Mouse (Mus musculus) embryonic facial prominence, embryonic 14.5 days (tissue): ENCODE measurements around the gene Klf11. TPM values are rescaled to one million over a fixed set of nuclear protein-coding genes. Genes with fewer than 3 reads are reported as not detected.

Source experiments
- ATAC-seq: fragments of 200-750 bp; cut with Nextera tagmentation; 2 replicates; pipeline ENCODE4 v1.8.0; 2017; ENCODE audit warnings: low read depth, moderate number of reproducible peaks, moderate TSS enrichment
- DNase-seq: peaks from one replicate; pipeline ENCODE4 v3.0.0-alpha.2; 2015; ENCODE audit warnings: low spot score
- H3K27ac ChIP-seq: fragments of 300-500 bp; sonication (generic); replicated peaks from 2 replicates; pipeline ENCODE4 v1.5.1; 2014; ENCODE audit warnings: low read depth, mild to moderate bottlenecking, low read length, moderate library complexity
- H3K27me3 ChIP-seq: fragments of 300-500 bp; sonication (generic); replicated peaks from 2 replicates; pipeline ENCODE4 v1.6.1; 2014; ENCODE audit warnings: low read length; ENCODE audit not compliant: control insufficient read depth, insufficient read depth
- H3K36me3 ChIP-seq: fragments of 300-500 bp; sonication (generic); 2 replicates; pipeline ENCODE4 v1.6.1; 2014; ENCODE audit warnings: low read length, mixed read lengths; ENCODE audit not compliant: control insufficient read depth, insufficient read depth
- H3K4me1 ChIP-seq: fragments of 300-500 bp; sonication (generic); 2 replicates; pipeline ENCODE4 v1.6.1; 2014; ENCODE audit warnings: antibody characterized with exemption, low read length; ENCODE audit not compliant: control insufficient read depth, insufficient read depth
- H3K4me2 ChIP-seq: fragments of 300-500 bp; sonication (generic); 2 replicates; pipeline ENCODE4 v1.6.1; 2014; ENCODE audit warnings: low read depth, mild to moderate bottlenecking, low read length, moderate library complexity, mixed read lengths
- H3K4me3 ChIP-seq: fragments of 300-500 bp; sonication (generic); 2 replicates; pipeline ENCODE4 v1.5.1; 2014; ENCODE audit warnings: low read depth, mild to moderate bottlenecking, low read length
- H3K9ac ChIP-seq: fragments of 300-500 bp; sonication (generic); 2 replicates; pipeline ENCODE4 v1.6.1; 2014; ENCODE audit warnings: low read depth, mild to moderate bottlenecking, low read length, moderate library complexity, mixed read lengths
- H3K9me3 ChIP-seq: fragments of 300-500 bp; sonication (generic); 2 replicates; pipeline ENCODE4 v1.6.1; 2016; ENCODE audit warnings: low read length; ENCODE audit not compliant: control insufficient read depth
- WGBS: fragments of 180-500 bp; shearing (Covaris S2); extraction: QIAGEN DNeasy Blood & Tissue Kit; methylation state at CpG from one replicate; pipeline ENCODE4 v1.1.7; 2014; 5-methylcytosine and 5-hydroxymethylcytosine counted together
- polyA plus RNA-seq: library from polyadenylated mRNA; unstranded; fragments of >200 nt; fragmentation: Nextera tagmentation; extraction: Ambion mirVana; gene quantifications from 2 replicates; pipeline ENCODE4 v1.2.1, GENCODE M21; 2014

Klf11 gene
- polyA plus RNA-seq, 1 experiment from 2014 or later, result 12.1 TPM

DNA sequence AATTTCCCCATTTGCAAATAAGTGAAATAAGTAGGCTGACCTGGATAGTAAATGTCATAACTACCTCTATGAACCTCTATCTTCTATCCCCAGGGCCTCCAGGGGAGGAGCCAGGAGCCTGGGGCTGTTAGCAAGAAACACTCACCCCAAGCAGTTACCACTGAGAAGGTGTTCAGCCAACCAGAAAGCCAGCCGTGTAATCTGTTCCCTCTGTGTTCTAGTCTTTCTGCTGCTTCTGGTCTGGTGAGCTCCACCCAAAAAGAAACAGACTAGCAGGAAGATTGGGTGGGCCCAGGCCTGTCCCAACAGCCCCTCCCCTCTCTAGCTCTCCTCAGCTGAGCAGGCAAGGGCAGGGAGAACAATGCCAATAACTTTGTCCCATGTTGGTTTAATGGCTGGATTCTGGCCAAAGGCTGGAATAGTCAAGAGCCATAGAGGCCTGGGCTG, 6.9 kb upstream of the Klf11 start:
- no peak overlapping the region for H3K27ac ChIP-seq
- ATAC-seq (peak; percentile 48; the same call in 1 of the 2 replicates), DNase-seq (peak; percentile 15)
- no peak overlapping the region for H3K9ac ChIP-seq
- H3K9me3 ChIP-seq, result no peaks in the 10 kb centered on the region
- H3K36me3 ChIP-seq, result no peaks in the 10 kb centered on the region
- H3K4me2 ChIP-seq, result no peak overlapping the region
- H3K4me3 ChIP-seq, result no peak overlapping the region
- no peaks in the 10 kb centered on the region for H3K27me3 ChIP-seq
- WGBS, result 31% methylated on average over 1 of the region's 1 CpGs
- no peaks in the 10 kb centered on the region for H3K4me1 ChIP-seq

DNA sequence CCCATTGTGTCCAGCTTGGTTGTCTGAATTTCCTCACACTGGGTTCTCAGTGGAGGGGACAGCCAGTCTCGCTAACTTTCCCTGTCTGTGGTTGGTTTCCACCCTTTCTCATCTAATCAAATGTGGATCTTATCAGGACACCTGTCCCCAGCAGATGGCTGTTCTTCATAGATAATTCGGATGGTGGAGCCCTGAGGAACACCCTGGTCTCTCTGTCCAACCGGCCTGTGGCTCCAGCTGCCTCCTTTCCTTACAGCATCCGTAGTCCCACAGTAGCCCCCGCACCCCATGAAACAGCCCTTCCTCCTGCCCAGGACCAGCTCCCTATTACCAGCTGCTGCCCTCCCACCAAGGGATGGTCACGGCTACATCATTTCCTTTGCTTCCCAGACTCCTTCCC, 5.2 kb upstream of the Klf11 start:
- no peak overlapping the region for H3K4me3 ChIP-seq
- no peaks in the 10 kb centered on the region for H3K27me3 ChIP-seq
- no peaks in the 10 kb centered on the region for H3K9me3 ChIP-seq
- H3K4me2 ChIP-seq, result no peak overlapping the region
- WGBS, result 82% methylated on average over 6 of the region's 6 CpGs
- H3K36me3 ChIP-seq, result no peaks in the 10 kb centered on the region
- H3K9ac ChIP-seq, result no peak overlapping the region
- H3K27ac ChIP-seq, result no peak overlapping the region
- DNase-seq, result no peak
- H3K4me1 ChIP-seq, result peaks cover 5% of the 10 kb centered on the region; the same call in 1 of the 2 replicates
- no peak for ATAC-seq

DNA sequence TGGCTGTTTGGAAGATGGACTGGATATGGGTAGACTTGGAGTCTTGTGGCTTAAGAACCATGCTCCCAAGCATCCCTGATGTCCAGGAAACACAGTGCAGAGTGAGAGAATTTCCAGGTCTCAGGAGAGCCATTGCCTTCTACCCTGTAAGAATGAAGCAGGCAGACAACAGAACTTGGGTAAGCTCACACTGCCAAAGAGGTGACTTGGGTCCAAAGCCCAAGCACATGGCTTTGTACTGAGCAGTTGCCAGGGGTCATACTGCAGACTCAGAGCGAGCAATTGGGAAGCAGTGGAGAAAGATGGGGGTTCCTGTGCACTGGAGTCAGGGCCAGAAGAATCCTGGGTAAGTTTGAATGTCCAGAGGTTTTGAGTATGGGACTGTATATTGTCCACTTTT, 3.0 kb upstream of the Klf11 start:
- WGBS, result 71% methylated on average over 1 of the region's 1 CpGs

DNA sequence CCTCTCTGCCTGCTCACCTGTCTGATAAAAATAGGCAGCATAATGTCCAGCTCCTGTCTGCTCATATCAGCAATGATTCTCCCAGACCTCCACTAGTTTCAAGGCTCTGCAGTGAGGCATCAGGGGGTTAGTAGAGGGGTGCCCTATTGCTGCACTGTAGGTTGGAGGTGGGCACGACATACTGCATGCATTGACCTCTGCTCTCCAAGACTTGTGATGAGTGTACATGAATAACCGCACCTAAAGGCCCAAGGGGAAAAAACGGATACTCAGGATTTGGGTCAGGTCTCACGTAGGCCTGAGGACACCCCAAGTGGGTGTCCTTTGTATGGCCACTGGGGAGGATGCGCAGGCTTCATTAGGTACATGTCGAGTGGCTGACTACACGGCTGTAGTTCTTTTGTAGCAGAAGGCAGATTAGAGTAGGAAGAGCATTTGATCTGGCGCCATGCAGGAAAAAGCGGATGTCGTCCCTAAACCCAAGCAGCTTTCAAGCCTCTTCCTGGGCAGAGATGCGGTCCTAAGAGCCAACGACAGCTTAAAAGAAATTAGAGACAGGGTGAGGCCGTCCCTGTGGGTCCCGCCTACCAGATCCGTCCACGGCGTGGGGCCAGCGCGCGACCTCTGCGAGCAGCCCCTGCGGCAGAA, 535 bp upstream of the Klf11 start:
- Histone ChIP-seq H3K4me2 (peak overlapping the region; percentile 72), H3K36me3 (peaks cover 20% of the 10 kb centered on the region), H3K27ac (peak overlapping the region; percentile 96), H3K9ac (peak overlapping the region; percentile 70), H3K4me1 (peaks cover 16% of the 10 kb centered on the region), H3K4me3 (peak overlapping the region; percentile 98), H3K27me3 (no peaks in the 10 kb centered on the region), H3K9me3 (no peaks in the 10 kb centered on the region)
- no peak; the same call in 1 of the 2 replicates for ATAC-seq
- no peak for DNase-seq
- 4% methylated on average over 16 of the region's 22 CpGs for WGBS

More for the DNA sequence above, 3.0 kb upstream of the Klf11 start:
- H3K4me2 ChIP-seq, result no peak overlapping the region
- H3K9me3 ChIP-seq, result no peaks in the 10 kb centered on the region
- H3K27me3 ChIP-seq, result no peaks in the 10 kb centered on the region
- H3K9ac ChIP-seq, result no peak overlapping the region
- H3K4me1 ChIP-seq, result peaks cover 16% of the 10 kb centered on the region
- ATAC-seq (no peak), DNase-seq (no peak)
- H3K36me3 ChIP-seq, result no peaks in the 10 kb centered on the region
- no peak overlapping the region for H3K27ac ChIP-seq
- no peak overlapping the region for H3K4me3 ChIP-seq

GRCm38 (mm10) chr12:24651642-24652342, 718 bp downstream of the Klf11 start:
- H3K4me3 ChIP-seq, result peak overlapping the region; percentile 98
- DNase-seq (peak; percentile 96), ATAC-seq (peak; percentile 83)
- WGBS, result 2% methylated on average over 25 of the region's 36 CpGs
- peak overlapping the region; percentile 97 for H3K9ac ChIP-seq
- peak overlapping the region; percentile 72 for H3K4me2 ChIP-seq
- peak overlapping the region; percentile 96 for H3K27ac ChIP-seq
- H3K4me1 ChIP-seq, result peaks cover 16% of the 10 kb centered on the region
- H3K27me3 ChIP-seq, result no peaks in the 10 kb centered on the region
- peaks cover 32% of the 10 kb centered on the region for H3K36me3 ChIP-seq
- no peaks in the 10 kb centered on the region for H3K9me3 ChIP-seq

GRCm38 (mm10) chr12:24654065-24654862, 3.2 kb downstream of the Klf11 start:
- Histone ChIP-seq H3K9ac (no peak overlapping the region), H3K4me3 (no peak overlapping the region), H3K27ac (no peak overlapping the region), H3K36me3 (peaks cover 51% of the 10 kb centered on the region), H3K4me1 (peaks cover 16% of the 10 kb centered on the region), H3K27me3 (no peaks in the 10 kb centered on the region), H3K4me2 (no peak overlapping the region), H3K9me3 (no peaks in the 10 kb centered on the region)
- WGBS, result 81% methylated on average over 16 of the region's 16 CpGs
- DNase-seq (no peak), ATAC-seq (no peak)

DNA sequence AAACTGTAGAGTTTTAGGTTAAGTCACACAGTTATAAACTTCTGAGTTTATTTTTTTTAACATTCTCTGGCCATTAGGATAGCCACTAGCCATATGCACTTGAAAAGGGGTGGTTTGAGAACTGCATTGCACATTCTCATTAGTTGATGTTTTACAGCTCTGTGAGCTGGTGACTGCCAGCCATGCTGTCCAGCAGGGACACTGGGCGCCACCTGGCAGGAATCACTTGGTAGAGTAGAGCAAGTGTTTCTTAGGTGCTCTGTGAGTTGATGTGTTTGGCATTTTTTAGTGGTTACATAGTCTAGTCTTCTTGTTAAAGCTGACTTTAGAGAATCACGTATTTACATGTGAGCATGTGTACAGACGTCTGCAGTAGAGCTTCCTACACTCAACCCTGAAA, 5.4 kb downstream of the Klf11 start:
- no peak for ATAC-seq
- peaks cover 12% of the 10 kb centered on the region for H3K4me1 ChIP-seq
- peak overlapping the region; percentile 11; the same call in 1 of the 2 replicates for H3K4me2 ChIP-seq
- no peak overlapping the region for H3K27ac ChIP-seq
- no peaks in the 10 kb centered on the region for H3K27me3 ChIP-seq
- no peak for DNase-seq
- WGBS, result 53% methylated on average over 3 of the region's 3 CpGs
- H3K9ac ChIP-seq, result peak overlapping the region; percentile 39; the same call in 1 of the 2 replicates
- no peak overlapping the region for H3K4me3 ChIP-seq
- H3K36me3 ChIP-seq, result peaks cover 66% of the 10 kb centered on the region
- H3K9me3 ChIP-seq, result no peaks in the 10 kb centered on the region

DNA sequence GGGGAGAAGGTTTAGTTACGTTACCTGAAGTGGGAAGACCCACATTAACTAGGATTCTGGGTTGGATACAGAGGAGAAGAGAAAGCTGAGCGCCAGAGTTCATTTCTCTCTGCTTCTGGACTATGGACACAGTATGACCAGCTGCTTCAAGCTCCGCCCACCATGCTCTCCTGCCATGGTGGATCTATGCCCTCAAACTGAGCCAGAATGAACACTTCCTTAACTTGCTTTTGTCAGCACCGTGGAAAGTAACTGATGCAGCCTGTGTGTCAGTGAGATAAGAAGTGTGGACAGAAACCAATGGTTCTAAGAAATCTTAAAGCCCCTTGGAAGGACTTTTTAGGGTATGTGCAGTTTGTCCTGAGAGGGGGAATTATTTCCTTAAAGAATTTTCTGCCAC, 7.9 kb downstream of the Klf11 start:
- no peak overlapping the region for H3K9ac ChIP-seq
- H3K36me3 ChIP-seq, result peaks cover 75% of the 10 kb centered on the region
- WGBS, result 95% methylated on average over 4 of the region's 4 CpGs
- no peaks in the 10 kb centered on the region; the same call in 1 of the 2 replicates for H3K4me1 ChIP-seq
- no peaks in the 10 kb centered on the region for H3K9me3 ChIP-seq
- DNase-seq, result no peak
- no peak for ATAC-seq
- H3K4me3 ChIP-seq, result no peak overlapping the region
- H3K27me3 ChIP-seq, result no peaks in the 10 kb centered on the region
- H3K27ac ChIP-seq, result no peak overlapping the region
- H3K4me2 ChIP-seq, result no peak overlapping the region
